Mouse (Mus musculus) forebrain, embryonic 16.5 days (tissue): ENCODE results near the gene Ankrd1. TPM values are rescaled to one million over a fixed set of nuclear protein-coding genes. Genes with fewer than 3 reads are reported as not detected.

Source experiments
- ATAC-seq: fragments of 200-750 bp; cut with Nextera tagmentation; 2 replicates; pipeline ENCODE4 v1.8.0; 2017; ENCODE audit warnings: mild to moderate bottlenecking, moderate library complexity
- H3K27ac ChIP-seq: fragments of 300-500 bp; sonication (generic); 2 replicates; pipeline ENCODE4 v1.5.1; 2014; ENCODE audit warnings: low read length, control low read depth
- H3K27me3 ChIP-seq: fragments of 300-500 bp; sonication (generic); replicated peaks from 2 replicates; pipeline ENCODE4 v1.6.1; 2014; ENCODE audit warnings: low read length; ENCODE audit not compliant: control insufficient read depth, insufficient read depth
- H3K36me3 ChIP-seq: fragments of 300-500 bp; sonication (generic); 2 replicates; pipeline ENCODE4 v1.6.1; 2014; ENCODE audit not compliant: control insufficient read depth, insufficient read depth
- H3K4me1 ChIP-seq: fragments of 300-500 bp; sonication (generic); replicated peaks from 2 replicates; pipeline ENCODE4 v1.6.1; 2014; ENCODE audit warnings: low read length; ENCODE audit not compliant: control insufficient read depth, insufficient read depth
- H3K4me2 ChIP-seq: fragments of 300-500 bp; sonication (generic); 2 replicates; pipeline ENCODE4 v1.6.1; 2014; ENCODE audit warnings: mild to moderate bottlenecking, low read length, control low read depth
- H3K4me3 ChIP-seq: fragments of 300-500 bp; sonication (generic); replicated peaks from 2 replicates; pipeline ENCODE4 v1.5.1; 2014; ENCODE audit warnings: mild to moderate bottlenecking, low read length, control low read depth
- H3K9ac ChIP-seq: fragments of 300-500 bp; sonication (generic); replicated peaks from 2 replicates; pipeline ENCODE4 v1.6.1; 2014; ENCODE audit warnings: low read depth, low read length, control low read depth
- H3K9me3 ChIP-seq: fragments of 300-500 bp; sonication (generic); 2 replicates; pipeline ENCODE4 v1.6.1; 2016; ENCODE audit warnings: low read length; ENCODE audit not compliant: control insufficient read depth
- WGBS: fragments of 180-500 bp; shearing (Covaris S2); extraction: QIAGEN DNeasy Blood & Tissue Kit; methylation state at CpG from one replicate; pipeline ENCODE4 v1.1.7; 2014; 5-methylcytosine and 5-hydroxymethylcytosine counted together
- polyA plus RNA-seq: library from polyadenylated mRNA; unstranded; fragments of >200 nt; fragmentation: Nextera tagmentation; extraction: Ambion mirVana; gene quantifications from 2 replicates; pipeline ENCODE4 v1.2.1, GENCODE M21; 2015

The Ankrd1 gene
- polyA plus RNA-seq, 1 experiment from 2014 or later: not detected

DNA sequence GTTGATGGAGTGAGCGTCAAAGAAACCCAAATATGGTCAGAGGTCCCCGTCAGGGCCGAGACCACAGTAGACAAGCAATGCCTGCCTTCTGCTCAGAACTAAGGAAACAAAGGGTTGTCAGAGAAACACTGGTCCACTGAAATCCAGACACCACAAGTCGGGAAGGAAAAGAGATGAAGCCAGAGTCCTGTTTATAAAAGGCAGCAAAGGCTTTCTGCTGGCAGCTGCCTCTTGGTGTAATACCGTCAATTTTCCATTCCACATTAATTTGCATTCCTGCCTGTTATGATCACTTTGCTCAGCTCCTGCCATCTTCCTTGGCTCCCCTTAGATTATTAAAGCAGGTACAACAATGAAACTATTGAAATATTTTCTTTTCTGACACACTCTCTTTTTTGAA is 13.8 kb upstream of the Ankrd1 start:
- WGBS: 41% methylated on average over 5 of the region's 5 CpGs
- Histone ChIP-seq H3K9me3 (no peaks in the 10 kb centered on the region), H3K9ac (no peak overlapping the region), H3K4me2 (no peak overlapping the region), H3K4me1 (0 out of 2 replicates have a peak, but pooled peaks cover 3% of the 10 kb centered on the region), H3K36me3 (no peaks in the 10 kb centered on the region), H3K4me3 (no peak overlapping the region), H3K27ac (no peak overlapping the region), H3K27me3 (no peaks in the 10 kb centered on the region)
- ATAC-seq: no peak

DNA sequence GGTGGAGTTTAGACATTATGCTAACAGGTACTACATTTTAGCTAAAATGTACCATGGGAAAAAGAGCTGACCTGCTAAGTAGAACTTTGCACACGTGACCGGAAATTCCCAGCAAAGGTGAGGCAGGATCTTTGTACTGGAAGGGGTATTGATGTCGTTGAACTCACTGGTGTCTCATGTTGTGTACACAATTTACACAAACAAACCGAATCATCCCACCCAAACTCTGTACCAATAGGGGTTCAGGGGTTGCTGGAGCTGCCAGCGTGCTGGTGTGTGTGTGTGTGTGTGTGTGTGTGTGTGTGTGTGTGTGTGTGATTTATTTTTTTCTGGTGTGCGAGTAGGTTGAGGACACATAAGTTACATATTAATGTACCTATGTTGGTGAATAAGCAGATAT is 13.2 kb upstream of the Ankrd1 start:
- no peak overlapping the region for H3K27ac ChIP-seq
- no peaks in the 10 kb centered on the region for H3K27me3 ChIP-seq
- H3K36me3 ChIP-seq: no peaks in the 10 kb centered on the region
- ATAC-seq: no peak
- H3K9me3 ChIP-seq: no peaks in the 10 kb centered on the region
- H3K4me2 ChIP-seq: no peak overlapping the region
- WGBS: 83% methylated on average over 6 of the region's 6 CpGs
- H3K4me3 ChIP-seq: no peak overlapping the region
- 0 out of 2 replicates have a peak, but pooled peaks cover 3% of the 10 kb centered on the region for H3K4me1 ChIP-seq
- H3K9ac ChIP-seq: no peak overlapping the region

DNA sequence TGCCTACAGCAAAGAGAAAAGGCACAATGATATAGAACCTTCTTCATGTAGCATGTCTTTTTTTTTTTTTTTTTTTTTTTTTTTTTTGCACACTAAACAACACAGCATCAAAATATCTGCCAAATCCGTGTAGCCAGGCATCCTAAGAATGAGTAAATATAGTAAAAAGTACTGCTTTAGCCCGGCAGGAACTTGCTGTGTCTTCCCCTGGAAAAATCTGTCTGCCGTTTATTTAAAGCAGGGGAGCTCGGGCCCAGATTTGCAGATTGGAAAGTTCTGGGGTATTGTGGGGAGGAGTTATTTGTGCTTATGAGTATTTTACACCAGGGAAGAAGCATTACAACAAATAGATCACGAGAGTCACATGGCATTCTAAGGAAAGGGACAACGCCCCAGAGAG is 12.1 kb upstream of the Ankrd1 start:
- no peak for ATAC-seq
- Histone ChIP-seq H3K9ac (no peak overlapping the region), H3K4me2 (no peak overlapping the region), H3K27ac (no peak overlapping the region), H3K36me3 (no peaks in the 10 kb centered on the region), H3K4me1 (0 out of 2 replicates have a peak, but pooled peaks cover 3% of the 10 kb centered on the region), H3K9me3 (no peaks in the 10 kb centered on the region), H3K4me3 (no peak overlapping the region), H3K27me3 (no peaks in the 10 kb centered on the region)
- 78% methylated on average over 6 of the region's 6 CpGs for WGBS

DNA sequence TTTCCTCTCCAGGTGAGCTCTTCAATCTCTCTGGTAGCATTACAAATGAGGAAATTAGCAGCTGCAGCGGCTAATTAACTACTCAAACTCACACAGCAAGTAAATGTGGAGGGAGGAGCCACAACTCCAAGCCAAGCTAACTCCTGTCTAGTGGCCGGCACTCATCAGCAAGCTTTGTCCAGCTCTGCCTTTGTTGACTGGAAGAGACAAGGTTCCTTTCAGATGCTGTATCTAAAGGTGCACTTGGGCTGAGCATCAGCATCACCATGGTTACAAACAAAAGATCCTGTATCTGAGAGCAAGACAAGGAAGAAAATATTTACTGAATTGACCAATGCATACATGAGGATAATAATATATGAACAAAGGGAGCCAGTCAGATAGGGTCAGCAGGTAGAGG is 10.3 kb upstream of the Ankrd1 start:
- Histone ChIP-seq H3K9ac (no peak overlapping the region), H3K27ac (no peak overlapping the region), H3K4me2 (no peak overlapping the region), H3K27me3 (no peaks in the 10 kb centered on the region), H3K4me1 (0 out of 2 replicates have a peak, but pooled peaks cover 3% of the 10 kb centered on the region), H3K9me3 (no peaks in the 10 kb centered on the region), H3K36me3 (no peaks in the 10 kb centered on the region), H3K4me3 (no peak overlapping the region)
- WGBS: 21% methylated on average over 2 of the region's 2 CpGs
- ATAC-seq: no peak

DNA sequence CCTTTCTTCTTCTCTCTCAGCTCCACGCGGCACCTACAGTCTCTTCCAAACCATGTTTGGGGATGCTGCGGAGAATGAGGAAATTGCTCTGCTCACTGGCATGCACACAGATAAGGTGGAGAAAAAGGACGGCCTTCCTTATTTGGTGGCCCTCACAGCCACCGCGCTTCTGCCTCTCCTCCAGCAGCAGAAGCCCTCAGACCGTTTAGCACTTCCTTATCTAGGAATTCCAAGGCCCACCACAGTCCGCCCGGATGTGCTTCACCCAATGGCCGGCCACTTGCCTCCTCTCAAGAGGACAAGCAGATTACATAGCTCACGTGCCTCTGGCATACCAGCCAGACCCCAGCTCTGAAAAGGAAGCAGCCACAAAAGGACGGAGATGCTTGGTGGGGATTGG is 9.7 kb upstream of the Ankrd1 start:
- 69% methylated on average over 12 of the region's 12 CpGs for WGBS
- Histone ChIP-seq H3K9ac (no peak overlapping the region), H3K4me2 (no peak overlapping the region), H3K36me3 (no peaks in the 10 kb centered on the region), H3K27ac (no peak overlapping the region), H3K4me1 (0 out of 2 replicates have a peak, but pooled peaks cover 3% of the 10 kb centered on the region), H3K9me3 (no peaks in the 10 kb centered on the region), H3K4me3 (no peak overlapping the region), H3K27me3 (no peaks in the 10 kb centered on the region)
- ATAC-seq: no peak

DNA sequence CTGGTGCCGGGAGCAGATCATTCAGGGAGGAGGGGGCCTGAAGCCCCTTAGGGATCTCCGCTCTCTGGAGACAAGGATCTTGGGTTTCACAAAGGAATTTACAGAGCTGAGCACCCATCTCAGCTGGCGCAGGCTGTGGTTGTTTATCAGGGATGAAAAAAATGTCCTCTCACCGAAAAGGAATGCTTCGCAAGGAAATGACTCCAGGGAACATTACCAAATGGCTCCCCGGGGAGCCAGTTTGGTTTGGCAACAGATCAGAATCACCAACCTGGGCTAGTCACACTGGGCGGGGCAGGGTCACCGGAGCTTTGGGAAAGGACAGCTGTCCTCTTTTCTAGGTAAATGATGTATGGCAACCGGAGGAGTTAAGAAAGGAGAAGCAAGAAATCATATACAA is 9.3 kb upstream of the Ankrd1 start:
- H3K9ac ChIP-seq: no peak overlapping the region
- no peaks in the 10 kb centered on the region for H3K27me3 ChIP-seq
- no peak overlapping the region for H3K4me2 ChIP-seq
- no peak for ATAC-seq
- H3K4me1 ChIP-seq: 0 out of 2 replicates have a peak, but pooled peaks cover 3% of the 10 kb centered on the region
- H3K4me3 ChIP-seq: no peak overlapping the region
- 70% methylated on average over 9 of the region's 9 CpGs for WGBS
- no peaks in the 10 kb centered on the region for H3K36me3 ChIP-seq
- no peak overlapping the region for H3K27ac ChIP-seq
- H3K9me3 ChIP-seq: no peaks in the 10 kb centered on the region

DNA sequence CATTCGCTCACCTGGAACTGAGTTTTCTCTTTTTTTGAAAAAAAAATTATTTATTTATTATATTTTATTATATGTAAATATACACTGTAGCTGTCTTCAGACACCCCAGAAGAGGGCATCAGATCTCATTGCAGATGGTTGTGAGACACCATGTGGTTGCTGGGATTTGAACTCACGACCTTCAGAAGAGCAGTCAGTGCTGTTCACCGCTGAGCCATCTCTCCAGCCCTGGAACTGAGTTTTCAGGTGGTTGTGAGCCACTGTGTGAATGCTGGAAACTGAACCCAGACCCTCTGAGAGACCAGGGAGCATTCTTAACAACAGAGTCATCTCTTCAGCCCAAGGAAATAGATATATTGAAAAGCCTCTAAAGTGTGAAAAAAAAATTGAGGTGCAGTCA is 8.5 kb upstream of the Ankrd1 start:
- WGBS: 93% methylated on average over 3 of the region's 3 CpGs

DNA sequence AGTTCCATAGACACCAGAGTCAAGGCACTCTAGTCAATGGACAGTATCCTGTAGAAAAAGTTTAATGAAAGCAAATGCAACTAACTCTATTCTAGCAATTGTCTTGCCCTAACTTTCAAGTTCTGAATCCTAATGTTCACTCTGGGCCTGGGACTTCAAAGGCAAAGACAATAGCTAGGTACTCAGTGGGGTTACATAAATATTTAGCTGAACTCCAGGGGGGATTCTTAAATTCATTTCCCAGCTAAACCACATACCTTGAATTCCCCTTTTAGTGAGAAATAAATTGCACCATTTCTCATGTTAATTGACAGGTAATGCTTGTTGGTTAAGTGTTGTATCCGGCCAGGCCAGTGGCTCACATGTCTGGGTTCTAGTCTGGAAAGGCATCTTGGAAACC is 4.3 kb upstream of the Ankrd1 start:
- Histone ChIP-seq H3K4me1 (no peaks in the 10 kb centered on the region), H3K4me2 (no peak overlapping the region), H3K9ac (no peak overlapping the region), H3K36me3 (no peaks in the 10 kb centered on the region), H3K27ac (no peak overlapping the region), H3K27me3 (no peaks in the 10 kb centered on the region), H3K4me3 (no peak overlapping the region), H3K9me3 (no peaks in the 10 kb centered on the region)
- ATAC-seq: no peak
- 75% methylated on average over 1 of the region's 1 CpGs for WGBS

More for the DNA sequence above, 8.5 kb upstream of the Ankrd1 start:
- H3K4me3 ChIP-seq: no peak overlapping the region
- H3K27me3 ChIP-seq: no peaks in the 10 kb centered on the region
- H3K4me1 ChIP-seq: 0 out of 2 replicates have a peak, but pooled peaks cover 3% of the 10 kb centered on the region
- H3K36me3 ChIP-seq: no peaks in the 10 kb centered on the region
- no peak overlapping the region for H3K27ac ChIP-seq
- no peak overlapping the region for H3K4me2 ChIP-seq
- no peak for ATAC-seq
- no peaks in the 10 kb centered on the region for H3K9me3 ChIP-seq
- no peak overlapping the region for H3K9ac ChIP-seq

DNA sequence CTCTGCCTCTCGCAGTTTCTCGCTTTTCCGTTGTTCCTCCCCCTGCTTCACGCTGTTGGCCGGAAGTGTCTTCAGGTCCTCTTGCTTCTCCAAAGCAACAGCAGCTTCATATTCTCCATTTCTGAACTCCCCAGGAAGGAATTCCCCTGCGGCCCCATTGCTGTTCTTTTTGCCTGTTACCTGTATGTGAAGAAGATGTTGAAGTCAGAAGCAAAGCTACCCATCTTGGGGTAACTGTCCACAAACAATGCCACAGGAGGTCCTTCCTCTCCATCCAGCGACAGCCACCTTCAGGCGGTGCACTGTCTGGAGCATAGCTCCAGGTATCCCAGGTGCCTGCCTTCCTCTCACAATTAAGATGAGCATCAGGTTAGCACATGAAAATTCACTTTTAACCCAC is 680 bp downstream of the Ankrd1 start:
- WGBS: 91% methylated on average over 8 of the region's 8 CpGs
- Histone ChIP-seq H3K4me2 (no peak overlapping the region), H3K27ac (no peak overlapping the region), H3K4me3 (no peak overlapping the region), H3K9ac (no peak overlapping the region), H3K36me3 (no peaks in the 10 kb centered on the region), H3K27me3 (no peaks in the 10 kb centered on the region), H3K9me3 (no peaks in the 10 kb centered on the region), H3K4me1 (no peaks in the 10 kb centered on the region)
- no peak for ATAC-seq

DNA sequence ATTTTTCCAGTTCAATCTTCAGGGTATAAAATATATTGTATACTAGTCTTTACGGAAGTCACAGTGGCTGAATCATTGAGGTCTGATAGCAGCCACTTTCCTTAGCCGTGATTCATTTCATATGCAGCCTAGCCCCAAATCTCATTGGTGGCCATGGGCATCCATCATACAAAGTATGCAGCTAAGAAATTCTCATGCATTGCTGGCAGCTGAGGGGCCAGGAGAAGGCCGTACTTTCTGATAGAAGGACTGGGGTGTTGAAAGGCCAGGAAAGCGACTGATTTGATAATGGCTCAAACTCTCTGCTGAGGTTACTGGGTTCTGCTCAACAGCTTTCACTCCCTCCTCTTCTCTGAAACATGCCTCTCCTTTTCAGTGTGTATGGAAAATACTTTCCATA is 3.7 kb downstream of the Ankrd1 start:
- H3K4me2 ChIP-seq: no peak overlapping the region
- H3K4me3 ChIP-seq: no peak overlapping the region
- H3K27me3 ChIP-seq: no peaks in the 10 kb centered on the region
- 92% methylated on average over 4 of the region's 4 CpGs for WGBS
- no peak overlapping the region for H3K9ac ChIP-seq
- H3K4me1 ChIP-seq: no peaks in the 10 kb centered on the region; the same call in 1 of the 2 replicates
- H3K27ac ChIP-seq: no peak overlapping the region
- no peaks in the 10 kb centered on the region for H3K36me3 ChIP-seq
- H3K9me3 ChIP-seq: no peaks in the 10 kb centered on the region
- ATAC-seq: no peak
